Mouse (Mus musculus) CD4-positive, CD25-positive, alpha-beta regulatory T cell, adult 2 months (primary cell): ENCODE results near the gene Ece1.

Experiments used
- DNase-seq: peaks from one replicate; pipeline ENCODE4 v3.0.0-alpha.2; 2012; ENCODE audit warnings: low read depth, low spot score

Gene Ece1

GRCm38 (mm10) chr4:137917591-137917990, 55.6 kb downstream of the Ece1 start:
- no peak for DNase-seq

- no peak for DNase-seq
Observed at GRCm38 (mm10) chr4:137918559-137918958, 56.5 kb downstream of the Ece1 start.

- no peak for DNase-seq
Observed at GRCm38 (mm10) chr4:137919116-137919515, 57.1 kb downstream of the Ece1 start.

- DNase-seq = no peak
Observed at GRCm38 (mm10) chr4:137920005-137920404, 58.0 kb downstream of the Ece1 start.

- DNase-seq = no peak
Observed at GRCm38 (mm10) chr4:137920500-137920961, 58.5 kb downstream of the Ece1 start.

GRCm38 (mm10) chr4:137921510-137921909, 59.5 kb downstream of the Ece1 start:
- DNase-seq = no peak

GRCm38 (mm10) chr4:137923052-137923451, 61.0 kb downstream of the Ece1 start:
- DNase-seq = no peak

GRCm38 (mm10) chr4:137925176-137925575, 63.1 kb downstream of the Ece1 start:
- DNase-seq = no peak

- DNase-seq = no peak
Observed at GRCm38 (mm10) chr4:137926161-137926560, 64.1 kb downstream of the Ece1 start.

- DNase-seq = no peak
Observed at GRCm38 (mm10) chr4:137927136-137927535, 65.1 kb downstream of the Ece1 start.

- DNase-seq = no peak
Observed at GRCm38 (mm10) chr4:137927741-137928535, 65.9 kb downstream of the Ece1 start.

- DNase-seq = no peak
Observed at GRCm38 (mm10) chr4:137928813-137929212, 66.8 kb downstream of the Ece1 start.

GRCm38 (mm10) chr4:137929341-137930016, 67.4 kb downstream of the Ece1 start:
- no peak for DNase-seq

- no peak for DNase-seq
Observed at GRCm38 (mm10) chr4:137930500-137931008, 68.5 kb downstream of the Ece1 start.

GRCm38 (mm10) chr4:137931009-137931757, 69.1 kb downstream of the Ece1 start:
- DNase-seq = no peak

GRCm38 (mm10) chr4:137932554-137933178, 70.6 kb downstream of the Ece1 start:
- no peak for DNase-seq

GRCm38 (mm10) chr4:137933328-137933727, 71.3 kb downstream of the Ece1 start:
- no peak for DNase-seq

- DNase-seq = no peak
Observed at GRCm38 (mm10) chr4:137936134-137936533, 74.1 kb downstream of the Ece1 start.

- DNase-seq = no peak
Observed at GRCm38 (mm10) chr4:137940061-137940460, 78.0 kb downstream of the Ece1 start.

- no peak for DNase-seq
Observed at GRCm38 (mm10) chr4:137941131-137941844, 79.3 kb downstream of the Ece1 start.
